Mouse (Mus musculus) neutrophil, adult 5-6 weeks (primary cell): ENCODE data around the gene Vmn1r2. TPM values are rescaled to one million over a fixed set of nuclear protein-coding genes. Genes with fewer than 3 reads are reported as not detected.
"Not testable (repeated sequence)": the region's sequence is repeated elsewhere in the genome, so short reads cannot be mapped to it uniquely, and the experiment has no call there.

Experiments used
- ATAC-seq: fragments of 151-379, 151-347 bp; 2 replicates; pipeline ENCODE4 v1.8.0; 2017; ENCODE audit warnings: mild to moderate bottlenecking, moderate TSS enrichment; ENCODE audit not compliant: insufficient number of reproducible peaks, poor library complexity, low FRiP score, severe bottlenecking; ENCODE audit errors: extremely low read depth
- total RNA-seq: library from RNA; stranded (forward); fragments of 200-1000 nt; gene quantifications from 2 replicates; pipeline ENCODE4 v1.2.3, GENCODE M21; 2017

Vmn1r2 gene
- total RNA-seq = not detected in 2 replicates

- ATAC-seq = not testable (repeated sequence)
Observed at GRCm38 (mm10) chr4:3167020-3167419, at the start of gene Vmn1r2. Gene Vmn1r2, plus strand, starts transcription at chr4:3167320.

GRCm38 (mm10) chr4:3147926-3148325 is 19.2 kb upstream of the Vmn1r2 start:
- ATAC-seq = peak; percentile 60; the same call in 1 of the 2 replicates

GRCm38 (mm10) chr4:3153320-3153719 is 13.8 kb upstream of the Vmn1r2 start:
- ATAC-seq = not testable (repeated sequence)

- not testable (repeated sequence) for ATAC-seq
Observed at GRCm38 (mm10) chr4:3164429-3164828, 2.7 kb upstream of the Vmn1r2 start.

GRCm38 (mm10) chr4:3165046-3165445 is 2.1 kb upstream of the Vmn1r2 start:
- ATAC-seq = peak; percentile 64

- ATAC-seq = not testable (repeated sequence)
Observed at GRCm38 (mm10) chr4:3174586-3174985, 7.5 kb downstream of the Vmn1r2 start.

GRCm38 (mm10) chr4:3175756-3176155 is 8.6 kb downstream of the Vmn1r2 start:
- ATAC-seq = not testable (repeated sequence)

GRCm38 (mm10) chr4:3176195-3176594 is 9.1 kb downstream of the Vmn1r2 start:
- not testable (repeated sequence) for ATAC-seq

- not testable (repeated sequence) for ATAC-seq
Observed at GRCm38 (mm10) chr4:3176746-3177490, 9.8 kb downstream of the Vmn1r2 start.

- ATAC-seq = not testable (repeated sequence)
Observed at GRCm38 (mm10) chr4:3185258-3185657, 18.1 kb downstream of the Vmn1r2 start, which contains the start of gene Vmn1r3. Gene Vmn1r3, minus strand, starts transcription at chr4:3185358.

GRCm38 (mm10) chr4:3209643-3210217 is 42.6 kb downstream of the Vmn1r2 start:
- peak; percentile 83 for ATAC-seq

- ATAC-seq = not testable (repeated sequence)
Observed at GRCm38 (mm10) chr4:3213349-3213748, 46.2 kb downstream of the Vmn1r2 start.

GRCm38 (mm10) chr4:3216382-3216781 is 49.3 kb downstream of the Vmn1r2 start:
- not testable (repeated sequence) for ATAC-seq

Other genes with a start within 250 kb of the Vmn1r2 start
- not detected in 2 replicates for gene Vmn1r3, start 18.0 kb downstream of the Vmn1r2 start, total RNA-seq